8 mouse cellular contexts compared by ENCODE assay signal in the genomic region with DNA sequence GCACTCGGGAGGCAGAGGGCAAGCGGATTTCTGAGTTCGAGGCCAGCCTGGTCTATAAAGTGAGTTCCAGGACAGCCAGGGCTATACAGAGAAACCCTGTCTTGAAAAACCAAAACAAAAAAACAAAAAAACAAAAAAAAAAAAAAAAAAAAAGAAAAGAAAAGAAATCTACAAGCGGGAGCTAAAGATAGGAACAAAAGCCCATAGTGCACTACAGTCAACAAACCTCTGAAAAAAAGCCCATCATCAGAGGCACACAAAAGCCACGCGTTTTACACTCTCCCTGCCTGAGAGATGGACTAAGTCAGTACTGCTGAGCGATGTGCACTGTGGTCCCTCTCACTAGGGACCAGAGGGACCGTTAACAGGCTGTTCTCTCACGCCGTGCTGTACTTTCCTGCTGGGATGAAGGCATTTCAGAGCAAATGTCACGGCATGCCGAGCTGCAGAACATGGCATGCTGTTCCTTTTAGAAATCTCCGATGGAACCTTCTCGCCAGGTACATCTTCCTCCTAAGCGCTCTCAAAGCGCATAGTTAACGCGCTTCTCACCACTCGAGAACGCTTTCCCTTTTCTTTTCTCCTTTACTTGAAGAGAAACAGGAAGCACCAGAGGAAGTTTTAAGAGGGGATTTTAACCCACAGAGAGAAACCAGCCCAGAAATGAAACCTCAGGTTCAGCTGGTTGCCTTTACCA. TPM values are rescaled to one million over a fixed set of nuclear protein-coding genes. Genes with fewer than 3 reads are reported as not detected.
DNase-seq lines count a peak whose midpoint lies in the region; ATAC-seq and TF ChIP-seq lines count a peak whose summit lies in the region.

No protein-coding gene starts in this region.

- no peak overlapping the region for H3K9ac ChIP-seq in heart, adult 2 months (ENCODE audit: low read depth, low read length)
- no peak overlapping the region for H3K9ac ChIP-seq in forebrain, embryonic 12.5 days
- no peak overlapping the region for H3K9ac ChIP-seq in limb, embryonic 14.5 days (ENCODE audit: low read depth, low read length, severe bottlenecking)
- H3K9ac ChIP-seq in stomach, postnatal 0 days (ENCODE audit: low read length), result peak overlapping the region; percentile 5; the same call in 1 of the 2 replicates

- DNase-seq in heart, adult 2 months, result no peak
- DNase-seq in heart, adult 9 months (ENCODE audit: low spot score in 2 of 2), result no peak
- DNase-seq in limb, embryonic 14.5 days (ENCODE audit: low spot score), result no peak
- no peak for DNase-seq in stomach, postnatal 0 days (ENCODE audit: low spot score)
- no peak for DNase-seq in left cerebral cortex, postnatal 4 days
- DNase-seq in ovary, adult 18-20 months (ENCODE audit: low spot score), result no peak

- no peak for ATAC-seq in forebrain, embryonic 12.5 days (ENCODE audit: low FRiP score)
- no peak for ATAC-seq in limb, embryonic 14.5 days (ENCODE audit: low FRiP score, low read depth)
- no peak for ATAC-seq in stomach, postnatal 0 days (ENCODE audit: low FRiP score, low TSS enrichment)

- H3K36me3 ChIP-seq in heart, adult 2 months (ENCODE audit: control insufficient read depth, insufficient read depth, low read length), result no peaks in the 10 kb centered on the region
- H3K36me3 ChIP-seq in E14TG2a.4 (ENCODE audit: insufficient read depth, low read length), result no peaks in the 10 kb centered on the region
- H3K36me3 ChIP-seq in forebrain, embryonic 12.5 days (replicated peaks), result no peaks in the 10 kb centered on the region
- H3K36me3 ChIP-seq in limb, embryonic 14.5 days (ENCODE audit: control insufficient read depth, insufficient read depth, low read length), result no peaks in the 10 kb centered on the region
- no peaks in the 10 kb centered on the region for H3K36me3 ChIP-seq in stomach, postnatal 0 days (ENCODE audit: control insufficient read depth, insufficient read depth, low read length)

- peak overlapping the region; percentile 29 for H3K4me2 ChIP-seq in forebrain, embryonic 12.5 days
- peak overlapping the region; percentile 35 for H3K4me2 ChIP-seq in limb, embryonic 14.5 days (replicated peaks; ENCODE audit: low read depth, low read length, severe bottlenecking)
- H3K4me2 ChIP-seq in stomach, postnatal 0 days (replicated peaks; ENCODE audit: low read depth), result peak overlapping the region; percentile 39

- intact Hi-C loops in heart, adult 2 months (cut with DNase I), result no loop called here
- intact Hi-C loops in left cerebral cortex, postnatal 4 days (cut with DNase I), result no loop called here

- H3K4me1 ChIP-seq in heart, adult 2 months (ENCODE audit: control insufficient read depth, insufficient read depth, low read length), result no peaks in the 10 kb centered on the region
- peaks cover 49% of the 10 kb centered on the region for H3K4me1 ChIP-seq in E14TG2a.4 (replicated peaks; ENCODE audit: low read depth, low read length)
- H3K4me1 ChIP-seq in forebrain, embryonic 12.5 days, result peaks cover 10% of the 10 kb centered on the region; the same call in 1 of the 2 replicates
- no peaks in the 10 kb centered on the region for H3K4me1 ChIP-seq in limb, embryonic 14.5 days (ENCODE audit: control insufficient read depth, insufficient read depth, low read length)
- H3K4me1 ChIP-seq in stomach, postnatal 0 days (replicated peaks; ENCODE audit: control insufficient read depth, insufficient read depth), result no peaks in the 10 kb centered on the region

- H3K9me3 ChIP-seq in E14TG2a.4 (ENCODE audit: low read length), result no peaks in the 10 kb centered on the region
- no peaks in the 10 kb centered on the region for H3K9me3 ChIP-seq in forebrain, embryonic 12.5 days
- H3K9me3 ChIP-seq in limb, embryonic 14.5 days (ENCODE audit: control insufficient read depth, low read length), result no peaks in the 10 kb centered on the region
- no peaks in the 10 kb centered on the region for H3K9me3 ChIP-seq in stomach, postnatal 0 days (ENCODE audit: control insufficient read depth, low read length)

- no peak for TF ChIP-seq EP300 in heart, adult 2 months (IDR thresholded peaks at IDR 0.05; ENCODE audit: insufficient read depth, low read depth, low read length)
- TF ChIP-seq EP300 in stomach, postnatal 0 days (optimal IDR thresholded peaks at IDR 0.05), result no peak

- no peak for TF ChIP-seq CTCF in heart, adult 2 months (IDR thresholded peaks at IDR 0.05)
- no peak for TF ChIP-seq CTCF in E14TG2a.4 (conservative IDR thresholded peaks at IDR 0.05; ENCODE audit: low read length)
- TF ChIP-seq CTCF in stomach, postnatal 0 days (IDR thresholded peaks at IDR 0.05; ENCODE audit: low read depth), result no peak

- no peak for TF ChIP-seq POLR2A in heart, adult 2 months (IDR thresholded peaks at IDR 0.05; ENCODE audit: insufficient read depth, low read depth, low read length)
- TF ChIP-seq POLR2A in limb, embryonic 14.5 days (IDR thresholded peaks at IDR 0.05; ENCODE audit: borderline replicate concordance, extremely low read depth, insufficient read depth, insufficient read length), result no peak

- H3K27me3 ChIP-seq in heart, adult 2 months (ENCODE audit: control insufficient read depth, insufficient read depth, low read length), result no peaks in the 10 kb centered on the region; the same call in 1 of the 2 replicates
- H3K27me3 ChIP-seq in E14TG2a.4 (ENCODE audit: insufficient read depth, low read length), result peaks cover 49% of the 10 kb centered on the region
- peaks cover 14% of the 10 kb centered on the region for H3K27me3 ChIP-seq in forebrain, embryonic 12.5 days
- no peaks in the 10 kb centered on the region for H3K27me3 ChIP-seq in limb, embryonic 14.5 days (ENCODE audit: control insufficient read depth, insufficient read depth, low read length)
- H3K27me3 ChIP-seq in stomach, postnatal 0 days (ENCODE audit: control insufficient read depth, insufficient read depth, low read length), result no peaks in the 10 kb centered on the region

- H3K4me3 ChIP-seq in heart, adult 2 months, result peak overlapping the region; percentile 23; the same call in 1 of the 2 replicates
- H3K4me3 ChIP-seq in E14TG2a.4 (replicated peaks; ENCODE audit: low read length), result peak overlapping the region; percentile 35; the same call in 1 of the 2 replicates
- H3K4me3 ChIP-seq in forebrain, embryonic 12.5 days (replicated peaks), result 0 out of 2 replicates have a peak overlapping the region, but pooled peaks have one; percentile 8
- peak overlapping the region; percentile 17 for H3K4me3 ChIP-seq in limb, embryonic 14.5 days (replicated peaks; ENCODE audit: low read length)
- H3K4me3 ChIP-seq in stomach, postnatal 0 days (ENCODE audit: low read depth, low read length), result peak overlapping the region; percentile 26

- 12% methylated on average over 20 of the region's 20 CpGs for WGBS in heart, adult 2 months
- WGBS in forebrain, embryonic 12.5 days, result 21% methylated on average over 20 of the region's 20 CpGs
- 17% methylated on average over 20 of the region's 20 CpGs for WGBS in limb, embryonic 14.5 days
- 33% methylated on average over 20 of the region's 20 CpGs for WGBS in stomach, postnatal 0 days

- H3K27ac ChIP-seq in heart, adult 2 months, result no peak overlapping the region
- no peak overlapping the region for H3K27ac ChIP-seq in forebrain, embryonic 12.5 days
- no peak overlapping the region for H3K27ac ChIP-seq in limb, embryonic 14.5 days (replicated peaks; ENCODE audit: low read depth, low read length)
- no peak overlapping the region for H3K27ac ChIP-seq in stomach, postnatal 0 days (replicated peaks)

- H3K79me2 ChIP-seq in heart, adult 2 months (replicated peaks; ENCODE audit: control insufficient read depth, insufficient read depth, low read length), result no peaks in the 10 kb centered on the region

RNA-seq across cellular contexts. Expression of a gene that starts 40.4 kb away (rescaled TPM):
- 10 to 100 TPM; 12.2 to 12.8 TPM for total RNA-seq in heart, adult 2 months (2021)
- polyA plus RNA-seq in heart, adult 2 months (2012; rRNA removed), result 1.7 and 4.2 TPM in 2 replicates
- 38.0 and 38.9 TPM in 2 replicates for polyA plus RNA-seq in forebrain, embryonic 12.5 days (2016; fragmentation: Nextera tagmentation; extraction: Ambion mirVana)
- polyA plus RNA-seq in limb, embryonic 14.5 days (2012; rRNA removed), result 2.8 and 3.0 TPM in 2 replicates
- polyA plus RNA-seq in limb, embryonic 14.5 days (2014; fragmentation: Nextera tagmentation; extraction: Ambion mirVana), result 9.5 and 10.1 TPM in 2 replicates
- 12.9 TPM in 2 replicates for polyA plus RNA-seq in stomach, postnatal 0 days (2015; fragmentation: Nextera tagmentation; extraction: Ambion mirVana)
- total RNA-seq in left cerebral cortex, postnatal 4 days (2021), result 10 to 100 TPM; 28.7 to 29.6 TPM

RNA-seq across cellular contexts. Expression of a gene that starts 57.2 kb away (rescaled TPM):
- total RNA-seq in heart, adult 2 months (2021), result 1 to 10 TPM; 1.3 to 2.0 TPM
- 1.9 and 2.0 TPM in 2 replicates for polyA plus RNA-seq in heart, adult 2 months (2012; rRNA removed)
- 2.1 and 2.6 TPM in 2 replicates for polyA plus RNA-seq in forebrain, embryonic 12.5 days (2016; fragmentation: Nextera tagmentation; extraction: Ambion mirVana)
- 1.8 and 2.2 TPM in 2 replicates for polyA plus RNA-seq in limb, embryonic 14.5 days (2012; rRNA removed)
- 2.3 and 3.1 TPM in 2 replicates for polyA plus RNA-seq in limb, embryonic 14.5 days (2014; fragmentation: Nextera tagmentation; extraction: Ambion mirVana)
- polyA plus RNA-seq in stomach, postnatal 0 days (2015; fragmentation: Nextera tagmentation; extraction: Ambion mirVana), result 1.6 and 1.9 TPM in 2 replicates
- total RNA-seq in left cerebral cortex, postnatal 4 days (2021), result 1 to 10 TPM; 1.7 to 2.0 TPM
